Mouse (Mus musculus) kidney, embryonic 16.5 days (tissue): ENCODE measurements around the gene Sbk2. TPM values are rescaled to one million over a fixed set of nuclear protein-coding genes. Genes with fewer than 3 reads are reported as not detected.
"Not testable (repeated sequence)": the region's sequence is repeated elsewhere in the genome, so short reads cannot be mapped to it uniquely, and the experiment has no call there.

Source experiments
- ATAC-seq: fragments of 200-750 bp; cut with Nextera tagmentation; 2 replicates; pipeline ENCODE4 v1.8.0; 2017; ENCODE audit warnings: moderate TSS enrichment; ENCODE audit not compliant: low FRiP score, low TSS enrichment
- H3K27ac ChIP-seq: fragments of 300-500 bp; sonication (generic); 2 replicates; pipeline ENCODE4 v1.5.1; 2014; ENCODE audit warnings: low read length
- H3K27me3 ChIP-seq: fragments of 300-500 bp; sonication (generic); 2 replicates; pipeline ENCODE4 v1.6.1; 2014; ENCODE audit warnings: low read length, control low read depth, mixed read lengths; ENCODE audit not compliant: insufficient read depth
- H3K36me3 ChIP-seq: fragments of 300-500 bp; sonication (generic); 2 replicates; pipeline ENCODE4 v1.6.1; 2014; ENCODE audit warnings: low read length, control low read depth, mixed read lengths; ENCODE audit not compliant: insufficient read depth
- H3K4me1 ChIP-seq: fragments of 300-500 bp; sonication (generic); 2 replicates; pipeline ENCODE4 v1.6.1; 2014; ENCODE audit warnings: low read length, control low read depth, mixed read lengths; ENCODE audit not compliant: insufficient read depth
- H3K4me2 ChIP-seq: fragments of 300-500 bp; sonication (generic); replicated peaks from 2 replicates; pipeline ENCODE4 v1.6.1; 2014; ENCODE audit warnings: low read depth, low read length
- H3K4me3 ChIP-seq: fragments of 300-500 bp; sonication (generic); 2 replicates; pipeline ENCODE4 v1.5.1; 2014; ENCODE audit warnings: mild to moderate bottlenecking, low read length
- H3K9ac ChIP-seq: fragments of 300-500 bp; sonication (generic); replicated peaks from 2 replicates; pipeline ENCODE4 v1.6.1; 2014; ENCODE audit warnings: low read length
- H3K9me3 ChIP-seq: fragments of 300-500 bp; sonication (generic); 2 replicates; pipeline ENCODE4 v1.6.1; 2016; ENCODE audit warnings: low read length, control low read depth
- WGBS: fragments of 180-500 bp; shearing (Covaris S2); extraction: QIAGEN DNeasy Blood & Tissue Kit; methylation state at CpG from one replicate; pipeline ENCODE4 v1.1.7; 2014; 5-methylcytosine and 5-hydroxymethylcytosine counted together
- polyA plus RNA-seq: library from polyadenylated mRNA; unstranded; fragments of >200 nt; fragmentation: Nextera tagmentation; extraction: Ambion mirVana; gene quantifications from 2 replicates; pipeline ENCODE4 v1.2.1, GENCODE M21; 2015

Gene Sbk2
- polyA plus RNA-seq, result 0.26 and 0.41 TPM in 2 replicates

GRCm38 (mm10) chr7:4964272-4964671 is at the start of gene Sbk2:
Gene Sbk2 (minus strand): TSS chr7:4964406.
- Histone ChIP-seq H3K4me3 (no peak within 1 kb of the TSS), H3K4me1 (no peaks in the 10 kb centered on the region), H3K4me2 (peak within 1 kb of the TSS; percentile 45), H3K27ac (no peak within 1 kb of the TSS), H3K27me3 (no peaks in the 10 kb centered on the region), H3K36me3 (no peaks in the 10 kb centered on the region), H3K9ac (peak within 1 kb of the TSS; percentile 47; the same call in 1 of the 2 replicates), H3K9me3 (no peaks in the 10 kb centered on the region)
- 4% methylated on average over 10 of the region's 10 CpGs for WGBS
- ATAC-seq, result peak; percentile 91

- WGBS, result 92% methylated on average over 27 of the region's 27 CpGs
- Histone ChIP-seq H3K9ac (no peak overlapping the region), H3K27ac (no peak overlapping the region), H3K9me3 (no peaks in the 10 kb centered on the region), H3K4me2 (peak overlapping the region; percentile 54), H3K4me1 (peaks cover 13% of the 10 kb centered on the region), H3K36me3 (peaks cover 58% of the 10 kb centered on the region), H3K4me3 (peak overlapping the region; percentile 86; the same call in 1 of the 2 replicates), H3K27me3 (no peaks in the 10 kb centered on the region)
- ATAC-seq, result no peak
Observed at GRCm38 (mm10) chr7:5012681-5013513, 48.7 kb upstream of the Sbk2 start.

- Histone ChIP-seq H3K4me3 (no peak overlapping the region), H3K36me3 (peaks cover 67% of the 10 kb centered on the region), H3K9ac (no peak overlapping the region), H3K4me2 (no peak overlapping the region), H3K9me3 (no peaks in the 10 kb centered on the region), H3K4me1 (0 out of 2 replicates have a peak, but pooled peaks cover 2% of the 10 kb centered on the region), H3K27ac (no peak overlapping the region), H3K27me3 (no peaks in the 10 kb centered on the region)
- ATAC-seq, result 0 out of 2 replicates have a peak, but pooled peaks have one; percentile 13
- 95% methylated on average over 23 of the region's 26 CpGs for WGBS
Observed at GRCm38 (mm10) chr7:5008229-5008628, 44.0 kb upstream of the Sbk2 start.

- H3K27me3 ChIP-seq, H3K4me3 ChIP-seq, H3K9me3 ChIP-seq, H3K4me1 ChIP-seq, H3K27ac ChIP-seq, ATAC-seq, H3K4me2 ChIP-seq, H3K9ac ChIP-seq: not testable (repeated sequence)
- peaks cover 18% of the 10 kb centered on the region for H3K36me3 ChIP-seq
- 74% methylated on average over 8 of the region's 8 CpGs for WGBS
Observed at GRCm38 (mm10) chr7:5002876-5003275, 38.7 kb upstream of the Sbk2 start.

GRCm38 (mm10) chr7:4999876-5000275 is 35.7 kb upstream of the Sbk2 start:
- WGBS, result 65% methylated on average over 2 of the region's 2 CpGs

GRCm38 (mm10) chr7:4996934-4997333 is 32.7 kb upstream of the Sbk2 start:
- H3K27ac ChIP-seq, result peak overlapping the region; percentile 72; the same call in 1 of the 2 replicates
- H3K36me3 ChIP-seq, result peaks cover 20% of the 10 kb centered on the region
- peaks cover 14% of the 10 kb centered on the region for H3K9me3 ChIP-seq
- H3K4me1 ChIP-seq, result peaks cover 18% of the 10 kb centered on the region
- peak overlapping the region; percentile 86 for H3K4me2 ChIP-seq
- WGBS, result 72% methylated on average over 6 of the region's 8 CpGs
- no peak overlapping the region; the same call in 1 of the 2 replicates for H3K9ac ChIP-seq
- no peak for ATAC-seq
- H3K4me3 ChIP-seq, result peak overlapping the region; percentile 85
- no peaks in the 10 kb centered on the region for H3K27me3 ChIP-seq

More at GRCm38 (mm10) chr7:4999876-5000275, 35.7 kb upstream of the Sbk2 start:
- H3K9ac ChIP-seq, result no peak overlapping the region
- no peak overlapping the region for H3K4me2 ChIP-seq
- H3K27ac ChIP-seq, result no peak overlapping the region
- no peaks in the 10 kb centered on the region for H3K27me3 ChIP-seq
- H3K4me3 ChIP-seq, result no peak overlapping the region
- H3K4me1 ChIP-seq, result peaks cover 15% of the 10 kb centered on the region
- no peaks in the 10 kb centered on the region for H3K36me3 ChIP-seq
- H3K9me3 ChIP-seq, result no peaks in the 10 kb centered on the region
- ATAC-seq, result no peak

GRCm38 (mm10) chr7:4996003-4996895 is 32.0 kb upstream of the Sbk2 start, which contains the start of gene Zfp579:
Gene Zfp579 (minus strand): TSS chr7:4996158.
- peaks cover 27% of the 10 kb centered on the region for H3K36me3 ChIP-seq
- H3K9me3 ChIP-seq, result peaks cover 18% of the 10 kb centered on the region
- H3K4me1 ChIP-seq, result peaks cover 18% of the 10 kb centered on the region
- peak; percentile 84 for ATAC-seq
- H3K4me3 ChIP-seq, result peak within 1 kb of the TSS; percentile 85
- H3K27me3 ChIP-seq, result no peaks in the 10 kb centered on the region
- peak within 1 kb of the TSS; percentile 72 for H3K27ac ChIP-seq
- WGBS, result 7% methylated on average over 16 of the region's 26 CpGs
- peak within 1 kb of the TSS; percentile 86 for H3K4me2 ChIP-seq
- peak within 1 kb of the TSS; percentile 90 for H3K9ac ChIP-seq

- H3K4me1 ChIP-seq, result peaks cover 18% of the 10 kb centered on the region
- H3K36me3 ChIP-seq, result peaks cover 29% of the 10 kb centered on the region
- 0 out of 2 replicates have a peak overlapping the region, but pooled peaks have one; percentile 46 for H3K27ac ChIP-seq
- peak overlapping the region; percentile 85 for H3K4me3 ChIP-seq
- H3K9ac ChIP-seq, result peak overlapping the region; percentile 90
- peaks cover 20% of the 10 kb centered on the region for H3K9me3 ChIP-seq
- H3K4me2 ChIP-seq, result peak overlapping the region; percentile 86
- no peaks in the 10 kb centered on the region for H3K27me3 ChIP-seq
- peak; percentile 33 for ATAC-seq
- 4% methylated on average over 19 of the region's 19 CpGs for WGBS
Observed at GRCm38 (mm10) chr7:4995268-4996002, 31.2 kb upstream of the Sbk2 start.
